Mouse (Mus musculus) E14TG2a.4 (cell line): ENCODE measurements around the gene Grk6.
"Not testable (repeated sequence)": the region's sequence is repeated elsewhere in the genome, so short reads cannot be mapped to it uniquely, and the experiment has no call there.

Experiments
- H3K27me3 ChIP-seq: 2 replicates; pipeline ENCODE4 v1.6.1; 2014; ENCODE audit warnings: low read length, control low read depth; ENCODE audit not compliant: insufficient read depth
- H3K36me3 ChIP-seq: 2 replicates; pipeline ENCODE4 v1.6.1; 2014; ENCODE audit warnings: low read length, control low read depth; ENCODE audit not compliant: insufficient read depth
- H3K4me1 ChIP-seq: replicated peaks from 2 replicates; pipeline ENCODE4 v1.6.1; 2014; ENCODE audit warnings: low read depth, low read length, control low read depth
- H3K4me3 ChIP-seq: replicated peaks from 2 replicates; pipeline ENCODE4 v1.5.1; 2014; ENCODE audit warnings: mild to moderate bottlenecking, low read length
- H3K9me3 ChIP-seq: 2 replicates; pipeline ENCODE4 v1.6.1; 2014; ENCODE audit warnings: low read length, control low read depth
- CTCF ChIP-seq: conservative IDR thresholded peaks from 2 replicates; pipeline ENCODE4 v1.5.1; 2014; ENCODE audit warnings: low read length
- NANOG ChIP-seq: IDR thresholded peaks from 2 replicates; pipeline ENCODE4 v1.6.1; 2014; ENCODE audit warnings: borderline replicate concordance, low read length, mixed read lengths
- POU5F1 ChIP-seq: IDR thresholded peaks from 2 replicates; pipeline ENCODE4 v1.6.1; 2014; ENCODE audit warnings: low read length, borderline replicate concordance

Gene Grk6

DNA sequence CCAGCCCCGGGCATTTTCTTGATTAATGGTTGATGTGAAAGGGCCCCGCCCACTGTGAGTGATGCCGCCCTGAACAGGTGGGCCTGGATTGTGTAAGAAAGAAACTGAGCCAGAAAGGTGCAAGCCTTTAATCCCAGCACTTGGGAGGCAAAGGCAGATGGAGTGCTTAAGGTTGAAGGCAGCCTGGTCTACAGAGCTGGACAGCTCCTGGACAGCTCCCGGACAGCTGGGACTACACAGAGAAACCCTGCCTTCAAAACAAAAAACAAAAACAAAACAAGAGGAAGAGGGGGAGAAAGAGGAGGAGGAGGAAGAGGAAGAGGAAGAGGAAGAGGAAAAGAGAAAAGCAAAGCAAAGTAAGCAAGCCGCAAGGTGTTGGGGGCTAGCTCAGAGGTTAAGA is 25.7 kb upstream of the Grk6 start:
- no peak for TF ChIP-seq NANOG
- no peak for TF ChIP-seq POU5F1
- no peak for TF ChIP-seq CTCF
- H3K4me1 ChIP-seq: peaks cover 52% of the 10 kb centered on the region
- H3K36me3 ChIP-seq: no peaks in the 10 kb centered on the region
- no peak overlapping the region for H3K4me3 ChIP-seq
- no peaks in the 10 kb centered on the region for H3K9me3 ChIP-seq
- H3K27me3 ChIP-seq: peaks cover 72% of the 10 kb centered on the region

- H3K4me3 ChIP-seq: peak overlapping the region; percentile 71
- no peaks in the 10 kb centered on the region for H3K9me3 ChIP-seq
- no peak for TF ChIP-seq NANOG
- TF ChIP-seq POU5F1: no peak
- no peak for TF ChIP-seq CTCF
- H3K4me1 ChIP-seq: peaks cover 41% of the 10 kb centered on the region
- H3K36me3 ChIP-seq: no peaks in the 10 kb centered on the region
- H3K27me3 ChIP-seq: peaks cover 67% of the 10 kb centered on the region
These were observed 24.6 kb upstream of the Grk6 start for GRCm38 (mm10) chr13:55420018-55420932.

GRCm38 (mm10) chr13:55420933-55421800 is 23.7 kb upstream of the Grk6 start:
- Histone ChIP-seq H3K4me1 (peaks cover 41% of the 10 kb centered on the region), H3K36me3 (no peaks in the 10 kb centered on the region), H3K27me3 (peaks cover 68% of the 10 kb centered on the region), H3K4me3 (peak overlapping the region; percentile 71), H3K9me3 (no peaks in the 10 kb centered on the region)
- TF ChIP-seq CTCF: 0 out of 2 replicates have a peak, but pooled peaks have one; percentile 6
- TF ChIP-seq POU5F1: no peak
- TF ChIP-seq NANOG: no peak

DNA sequence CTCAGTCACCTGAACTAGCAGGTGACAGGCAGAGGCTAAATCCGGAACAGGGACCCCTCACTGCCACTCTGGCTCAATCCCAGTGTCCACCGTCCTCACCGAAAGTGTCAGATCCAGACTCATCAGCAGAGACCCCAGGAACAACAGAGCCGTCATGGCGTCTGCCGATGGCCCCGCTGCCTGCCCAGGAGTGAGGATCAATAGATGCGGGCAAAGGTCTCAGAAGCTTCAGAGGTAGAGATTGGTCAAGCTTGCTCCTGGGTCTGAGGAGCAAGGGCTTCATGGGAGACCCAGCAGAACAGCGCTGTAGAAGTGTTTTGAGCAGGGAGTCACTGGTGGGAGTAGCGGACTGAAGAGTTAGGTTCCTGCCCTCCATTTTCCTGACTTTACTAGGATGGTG is 18.3 kb upstream of the Grk6 start, which contains the start of gene F12:
Gene F12 (minus strand): TSS at position 181 of the 400 bp plus-strand sequence.
- Histone ChIP-seq H3K4me1 (peaks cover 9% of the 10 kb centered on the region), H3K4me3 (no peak within 1 kb of the TSS), H3K9me3 (peaks cover 7% of the 10 kb centered on the region; the same call in 1 of the 2 replicates), H3K27me3 (peaks cover 37% of the 10 kb centered on the region), H3K36me3 (no peaks in the 10 kb centered on the region)
- no peak for TF ChIP-seq NANOG
- TF ChIP-seq CTCF: no peak
- no peak for TF ChIP-seq POU5F1

GRCm38 (mm10) chr13:55429226-55429888 is 15.5 kb upstream of the Grk6 start:
- TF ChIP-seq NANOG: no peak
- TF ChIP-seq CTCF: no peak
- no peak for TF ChIP-seq POU5F1
- no peaks in the 10 kb centered on the region for H3K36me3 ChIP-seq
- H3K4me3 ChIP-seq: no peak overlapping the region
- H3K4me1 ChIP-seq: no peaks in the 10 kb centered on the region; the same call in 1 of the 2 replicates
- H3K27me3 ChIP-seq: peaks cover 25% of the 10 kb centered on the region
- peaks cover 21% of the 10 kb centered on the region for H3K9me3 ChIP-seq

DNA sequence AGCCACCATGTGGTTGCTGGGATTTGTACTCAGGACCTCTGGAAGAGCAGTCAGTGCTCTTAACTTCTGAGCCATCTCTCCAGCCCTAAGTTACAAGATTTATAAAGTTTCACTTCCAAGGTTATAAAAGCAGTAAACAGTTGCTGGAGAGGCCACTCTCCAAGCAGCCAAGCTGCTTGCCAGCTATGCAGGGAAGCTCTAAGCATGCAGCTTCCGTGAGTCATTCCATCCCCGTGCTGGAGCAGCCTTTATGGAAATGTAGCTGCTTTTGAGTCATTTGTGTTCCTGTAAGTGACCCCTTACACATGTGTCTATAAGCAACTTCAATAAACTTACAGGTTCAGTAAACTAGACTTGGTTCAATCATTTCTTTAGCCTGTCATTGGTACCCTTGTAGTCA is 14.3 kb upstream of the Grk6 start:
- no peaks in the 10 kb centered on the region; the same call in 1 of the 2 replicates for H3K4me1 ChIP-seq
- peaks cover 18% of the 10 kb centered on the region for H3K27me3 ChIP-seq
- H3K36me3 ChIP-seq: no peaks in the 10 kb centered on the region
- TF ChIP-seq CTCF: no peak
- TF ChIP-seq POU5F1: no peak
- no peak for TF ChIP-seq NANOG
- no peak overlapping the region for H3K4me3 ChIP-seq
- H3K9me3 ChIP-seq: peaks cover 30% of the 10 kb centered on the region

GRCm38 (mm10) chr13:55431889-55432685 is 12.8 kb upstream of the Grk6 start:
- H3K4me1 ChIP-seq: no peaks in the 10 kb centered on the region; the same call in 1 of the 2 replicates
- H3K9me3 ChIP-seq: peaks cover 45% of the 10 kb centered on the region
- peaks cover 5% of the 10 kb centered on the region; the same call in 1 of the 2 replicates for H3K27me3 ChIP-seq
- H3K36me3 ChIP-seq: no peaks in the 10 kb centered on the region
- no peak overlapping the region for H3K4me3 ChIP-seq
- TF ChIP-seq POU5F1: no peak
- TF ChIP-seq NANOG: no peak
- TF ChIP-seq CTCF: no peak

DNA sequence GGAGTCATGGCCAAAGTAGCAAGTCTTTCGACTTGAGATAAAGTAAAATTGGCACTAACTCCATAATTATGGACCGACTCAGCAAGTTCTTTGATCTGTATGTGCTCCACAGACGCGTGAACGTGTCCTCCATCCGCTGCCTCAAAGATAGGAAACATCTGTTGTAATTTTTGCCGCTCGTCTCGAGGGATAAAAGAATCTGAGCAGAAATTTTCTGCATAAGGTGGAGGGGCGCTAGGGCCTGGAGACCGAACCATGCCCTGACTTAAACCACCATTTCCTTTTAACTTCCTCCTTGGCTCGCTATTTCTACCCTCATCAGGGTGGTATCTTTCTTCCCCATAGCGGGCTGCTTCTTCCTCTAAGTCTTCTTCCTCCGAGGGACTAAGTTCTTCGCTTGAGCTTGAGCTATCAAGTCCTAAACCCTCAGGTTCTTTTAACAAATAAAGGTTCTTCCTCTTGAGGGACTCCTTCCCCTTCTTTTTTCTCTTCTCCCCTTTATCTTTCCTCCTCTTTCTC is 7.7 kb upstream of the Grk6 start:
- H3K9me3 ChIP-seq: peaks cover 71% of the 10 kb centered on the region
- H3K36me3 ChIP-seq, H3K27me3 ChIP-seq, H3K4me1 ChIP-seq, H3K4me3 ChIP-seq: not testable (repeated sequence)
